Mouse (Mus musculus): ENCODE data around the gene Kif13a.

Gene Kif13a

GRCm38 (mm10) chr13:46929719-46930658 is at the start of gene Kif13a:
Gene Kif13a, minus strand, starts transcription at chr13:46929867.
- peak; percentile 81 for DNase-seq (ENCODE audit: low read depth, low spot score)

- no peak for DNase-seq (ENCODE audit: low read depth, low spot score)
These were observed 46.9 kb upstream of the Kif13a start for GRCm38 (mm10) chr13:46976532-46976931.

- no peak for DNase-seq (ENCODE audit: low read depth, low spot score)
These were observed 46.3 kb upstream of the Kif13a start for GRCm38 (mm10) chr13:46975930-46976329.

- no peak for DNase-seq (ENCODE audit: low read depth, low spot score)
These were observed 45.4 kb upstream of the Kif13a start for GRCm38 (mm10) chr13:46975031-46975551.

- DNase-seq (ENCODE audit: low read depth, low spot score), result no peak
These were observed 40.7 kb upstream of the Kif13a start for GRCm38 (mm10) chr13:46970286-46970945.

- no peak for DNase-seq (ENCODE audit: low read depth, low spot score)
These were observed 39.0 kb upstream of the Kif13a start for GRCm38 (mm10) chr13:46968626-46969025.

- DNase-seq (ENCODE audit: low read depth, low spot score), result no peak
These were observed 37.6 kb upstream of the Kif13a start for GRCm38 (mm10) chr13:46967308-46967707.

GRCm38 (mm10) chr13:46960878-46961474 is 31.3 kb upstream of the Kif13a start:
- DNase-seq (ENCODE audit: low read depth, low spot score), result no peak

GRCm38 (mm10) chr13:46959139-46959538 is 29.5 kb upstream of the Kif13a start:
- DNase-seq (ENCODE audit: low read depth, low spot score), result no peak

- no peak for DNase-seq (ENCODE audit: low read depth, low spot score)
These were observed 21.5 kb upstream of the Kif13a start for GRCm38 (mm10) chr13:46951212-46951611.

GRCm38 (mm10) chr13:46949741-46950140 is 20.1 kb upstream of the Kif13a start:
- no peak for DNase-seq (ENCODE audit: low read depth, low spot score)

GRCm38 (mm10) chr13:46948027-46948426 is 18.4 kb upstream of the Kif13a start:
- DNase-seq (ENCODE audit: low read depth, low spot score), result no peak

- DNase-seq (ENCODE audit: low read depth, low spot score), result no peak
These were observed 16.4 kb upstream of the Kif13a start for GRCm38 (mm10) chr13:46946041-46946440.

- no peak for DNase-seq (ENCODE audit: low read depth, low spot score)
These were observed 15.6 kb upstream of the Kif13a start for GRCm38 (mm10) chr13:46945256-46945655.

GRCm38 (mm10) chr13:46943294-46943693 is 13.6 kb upstream of the Kif13a start:
- peak; percentile 43 for DNase-seq (ENCODE audit: low read depth, low spot score)

GRCm38 (mm10) chr13:46934116-46934515 is 4.4 kb upstream of the Kif13a start:
- no peak for DNase-seq (ENCODE audit: low read depth, low spot score)

- no peak for DNase-seq (ENCODE audit: low read depth, low spot score)
These were observed 3.2 kb upstream of the Kif13a start for GRCm38 (mm10) chr13:46932846-46933245.

GRCm38 (mm10) chr13:46932049-46932448 is 2.4 kb upstream of the Kif13a start:
- DNase-seq (ENCODE audit: low read depth, low spot score), result no peak

- no peak for DNase-seq (ENCODE audit: low read depth, low spot score)
These were observed 986 bp upstream of the Kif13a start for GRCm38 (mm10) chr13:46930659-46931046.

- DNase-seq (ENCODE audit: low read depth, low spot score), result peak; percentile 52
These were observed 541 bp downstream of the Kif13a start for GRCm38 (mm10) chr13:46928961-46929691.

GRCm38 (mm10) chr13:46928404-46928803 is 1.3 kb downstream of the Kif13a start:
- DNase-seq (ENCODE audit: low read depth, low spot score), result no peak

Data from WW6 (cell line).